Mouse (Mus musculus): Measurements from ENCODE around the gene Etl4. TPM values are rescaled to one million over a fixed set of nuclear protein-coding genes. Genes with fewer than 3 reads are reported as not detected.

The Etl4 gene
- 10 to 100 TPM; 59.9 to 60.0 TPM for total RNA-seq (2021)
- long read RNA-seq, partial matches to known transcripts, result 2 of 12 reads
- long read RNA-seq, other reads (novel, unspliced or antisense), result 10 of 12 reads

DNA sequence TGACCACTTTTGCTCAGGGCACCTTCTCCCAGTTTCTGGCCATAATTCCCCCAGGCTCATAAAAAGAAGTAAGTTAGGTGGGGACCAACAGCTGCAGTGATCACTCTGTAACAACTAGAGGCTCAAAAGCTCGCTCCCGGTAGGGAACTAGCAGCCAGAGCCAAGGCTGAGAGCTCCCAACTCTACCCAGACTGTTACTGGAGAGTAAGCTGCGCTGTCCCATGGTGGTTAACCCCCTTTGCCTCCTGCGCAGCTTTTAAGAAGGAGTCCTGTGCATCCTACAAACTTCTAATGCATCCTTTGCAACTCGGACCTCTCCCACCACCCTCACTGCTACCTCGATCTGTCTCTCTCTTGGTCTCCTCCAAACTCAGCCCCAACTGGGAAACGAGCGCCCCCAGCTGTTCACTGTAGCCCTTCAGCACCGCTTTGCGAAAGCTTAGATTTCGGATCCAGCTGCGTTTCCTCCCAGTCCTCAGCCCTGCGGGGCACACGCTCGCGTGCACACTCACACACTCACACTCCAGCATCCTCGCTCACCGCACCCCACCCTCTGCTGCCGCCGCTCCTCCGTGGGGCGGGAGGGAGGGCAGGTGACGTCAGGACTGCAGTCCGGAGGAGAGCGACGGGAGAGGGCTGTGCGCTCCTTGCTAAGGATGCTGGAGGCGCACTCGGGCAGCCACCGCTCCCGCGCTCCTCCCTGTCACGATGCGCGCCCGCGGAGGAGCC, at the start of gene Etl4:
Etl4 (plus strand) TSS at position 610 of the 729 bp plus-strand sequence.
- DNase-seq (ENCODE audit: low spot score in 2 of 2), result peak; percentile 77 to 81

- DNase-seq (ENCODE audit: low spot score in 2 of 2), result no peak
Measured at GRCm38 (mm10) chr2:19869167-19869566, 40.4 kb upstream of the Etl4 start.

DNA sequence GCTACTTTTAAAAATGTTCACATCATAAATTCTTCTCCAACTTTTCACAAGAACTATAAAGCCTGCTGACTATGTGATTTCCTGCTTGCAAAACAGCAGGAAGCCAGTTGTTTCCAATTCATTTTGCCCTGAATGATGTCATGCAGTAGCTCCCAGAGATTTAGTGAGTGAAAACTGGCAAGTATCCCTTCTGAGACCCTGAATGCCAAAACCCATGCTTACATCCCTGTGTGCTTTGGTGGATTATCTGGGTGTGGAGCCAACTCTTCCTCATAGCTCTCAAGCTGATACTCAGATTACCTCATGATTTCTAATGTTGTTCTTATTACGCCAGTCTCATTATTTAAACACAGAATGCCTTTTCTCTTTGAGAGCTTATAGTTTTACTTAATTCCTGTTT, 37.7 kb upstream of the Etl4 start:
- no peak for DNase-seq (ENCODE audit: low spot score in 2 of 2)

GRCm38 (mm10) chr2:19890875-19891274, 18.7 kb upstream of the Etl4 start:
- DNase-seq (ENCODE audit: low spot score in 2 of 2), result peak in 1 of 2 experiments; percentile 5

- DNase-seq (ENCODE audit: low spot score in 2 of 2), result no peak
Measured at GRCm38 (mm10) chr2:19909900-19910780, 560 bp downstream of the Etl4 start.

GRCm38 (mm10) chr2:19910781-19911175, 1.2 kb downstream of the Etl4 start:
- DNase-seq (ENCODE audit: low spot score in 2 of 2), result no peak

DNA sequence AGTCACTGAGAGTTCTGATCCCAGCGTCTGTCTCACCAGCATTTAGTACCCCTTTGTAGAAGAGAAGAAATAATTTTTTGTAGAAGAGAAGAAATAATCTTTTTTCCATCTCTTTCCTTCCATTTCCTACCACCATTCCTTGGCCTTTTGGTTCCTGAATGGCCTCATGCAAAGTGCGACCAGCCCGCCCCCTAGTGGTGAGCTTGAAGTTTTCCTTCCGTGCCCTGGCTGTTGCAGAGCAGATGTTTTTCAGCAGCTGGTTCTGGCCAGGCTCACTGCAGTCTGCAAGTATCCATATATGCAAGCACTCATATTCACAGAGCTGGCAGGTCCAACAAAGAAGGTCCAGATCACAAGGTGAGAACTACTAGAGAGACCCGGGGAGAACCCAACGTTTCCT, 9.6 kb downstream of the Etl4 start:
- DNase-seq (ENCODE audit: low spot score in 2 of 2), result peak; percentile 43 to 54

DNA sequence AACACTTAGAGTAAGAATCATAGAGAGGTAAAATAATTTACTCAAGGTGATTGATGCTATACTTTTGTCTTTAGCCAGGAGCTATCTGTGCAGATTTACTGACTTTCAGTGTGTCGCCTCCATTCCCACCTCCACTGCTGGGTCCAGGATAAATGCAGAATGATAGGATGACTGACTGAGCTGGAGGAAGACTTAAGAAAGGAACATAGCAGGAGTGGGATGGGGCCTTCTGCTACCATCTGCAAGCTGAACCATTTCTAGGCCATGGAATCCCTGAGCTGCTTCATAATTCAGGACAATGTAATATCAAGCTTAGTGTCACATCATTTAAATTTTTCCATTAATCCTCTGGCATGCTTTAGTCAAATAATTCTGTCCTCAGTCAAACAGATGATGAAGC, 20.4 kb downstream of the Etl4 start:
- no peak for DNase-seq (ENCODE audit: low spot score in 2 of 2)

- no peak for DNase-seq (ENCODE audit: low spot score in 2 of 2)
Measured at GRCm38 (mm10) chr2:19933836-19934235, 24.3 kb downstream of the Etl4 start.

DNA sequence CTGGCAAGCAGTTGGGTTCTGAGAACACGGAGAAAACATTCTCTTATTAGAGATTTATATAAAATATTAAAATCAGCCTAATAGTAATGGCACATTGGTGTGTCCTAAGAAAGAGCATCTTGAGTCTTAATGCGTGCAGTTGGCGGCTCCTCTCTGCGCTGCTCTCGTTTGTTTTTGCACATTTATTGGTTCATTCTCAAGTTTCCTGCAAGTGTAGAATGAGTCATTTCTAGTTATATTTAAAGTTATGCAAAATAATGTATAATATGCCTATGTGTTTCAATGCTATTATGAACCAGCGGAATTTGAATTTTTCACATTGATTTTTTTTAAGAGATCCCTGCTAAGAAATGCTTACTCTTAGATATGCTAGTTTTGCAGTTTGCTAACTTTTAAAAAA, 35.6 kb downstream of the Etl4 start:
- no peak for DNase-seq (ENCODE audit: low spot score in 2 of 2)

GRCm38 (mm10) chr2:19953028-19953427, 43.4 kb downstream of the Etl4 start:
- DNase-seq (ENCODE audit: low spot score in 2 of 2), result no peak

DNA sequence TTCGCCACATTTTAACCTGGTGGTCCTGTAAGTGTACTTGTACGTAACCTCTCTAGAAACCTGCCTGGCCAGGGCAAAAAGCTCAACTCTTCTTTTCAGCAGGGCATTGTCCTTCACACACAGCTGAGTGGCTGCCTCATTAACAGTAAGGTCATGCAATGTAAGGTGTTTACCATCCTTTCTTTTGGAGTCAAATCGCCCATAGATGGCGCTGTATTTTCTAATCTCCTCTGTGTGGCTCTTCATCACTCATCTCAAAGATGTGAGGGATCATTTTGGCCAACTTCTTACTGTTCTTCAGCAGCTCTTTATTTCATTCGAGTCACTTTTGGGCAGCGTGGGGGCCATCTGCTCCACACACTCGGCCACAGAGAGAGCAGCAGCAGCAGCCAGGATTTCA, 56.9 kb downstream of the Etl4 start:
- no peak for DNase-seq (ENCODE audit: low spot score in 2 of 2)

DNA sequence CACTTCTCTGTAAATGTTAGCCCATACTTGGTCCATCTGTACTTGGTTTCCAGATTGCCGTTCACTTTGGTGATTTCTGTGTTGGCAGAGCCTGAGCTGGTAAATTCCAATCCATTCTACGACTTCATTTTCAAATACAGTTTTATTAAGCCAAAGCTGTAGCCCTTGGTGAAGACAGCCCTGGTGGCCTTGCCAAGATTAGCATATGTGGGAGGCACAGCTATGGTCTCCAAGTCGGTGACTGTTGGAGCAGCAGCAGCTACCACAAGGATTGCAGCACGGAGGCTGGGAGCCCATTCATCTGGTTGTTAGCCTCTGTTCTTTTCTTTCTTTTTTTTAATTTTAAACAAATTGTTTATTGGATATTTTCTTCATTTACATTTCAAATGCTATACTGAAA, 128.1 kb downstream of the Etl4 start:
- no peak for DNase-seq (ENCODE audit: low spot score in 2 of 2)

DNA sequence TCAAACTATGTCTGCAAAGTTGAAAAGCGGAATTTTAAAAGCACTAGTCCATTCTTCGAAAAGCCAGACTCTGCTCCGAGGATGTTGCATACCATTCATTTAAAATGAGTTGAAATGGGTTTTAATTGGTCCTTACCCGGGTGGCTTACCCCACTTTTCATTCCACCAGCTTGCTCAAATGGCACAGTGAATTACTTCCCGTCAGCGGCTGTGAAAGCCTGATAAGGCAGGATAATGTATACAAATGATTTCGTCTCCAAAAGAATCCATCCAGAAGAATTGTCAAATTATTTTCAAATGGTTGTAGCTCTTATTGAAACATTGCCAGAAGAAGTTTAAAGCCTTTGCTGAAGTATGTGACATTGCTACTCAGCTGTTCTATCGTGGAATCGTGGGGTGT, 162.8 kb downstream of the Etl4 start:
- DNase-seq (ENCODE audit: low spot score in 2 of 2), result no peak

GRCm38 (mm10) chr2:20076118-20076796, 166.7 kb downstream of the Etl4 start:
- no peak for DNase-seq (ENCODE audit: low spot score in 2 of 2)

GRCm38 (mm10) chr2:20084781-20085180, 175.2 kb downstream of the Etl4 start:
- no peak for DNase-seq (ENCODE audit: low spot score in 2 of 2)

- no peak for DNase-seq (ENCODE audit: low spot score in 2 of 2)
Measured at GRCm38 (mm10) chr2:20105456-20105855, 195.9 kb downstream of the Etl4 start.

DNA sequence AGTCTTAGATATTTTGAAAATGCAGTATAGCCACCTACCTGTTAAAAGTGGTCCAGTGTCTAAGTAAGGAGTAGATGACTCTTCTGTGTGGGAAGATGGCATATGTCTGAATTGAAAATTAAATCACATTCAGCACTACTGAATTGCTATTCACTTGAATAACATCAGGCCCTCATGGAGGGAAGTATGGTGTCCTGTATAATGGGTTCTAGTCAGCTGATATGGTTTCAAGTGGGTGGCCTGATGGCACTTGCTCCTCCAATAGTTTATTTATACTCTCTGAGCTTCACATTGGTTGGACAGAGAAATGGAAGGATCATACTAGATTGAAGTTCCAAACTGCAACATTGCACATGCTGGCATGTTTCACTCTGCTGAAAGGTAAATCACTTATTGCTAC, 202.1 kb downstream of the Etl4 start:
- no peak for DNase-seq (ENCODE audit: low spot score in 2 of 2)

GRCm38 (mm10) chr2:20125914-20126313, 216.3 kb downstream of the Etl4 start:
- DNase-seq (ENCODE audit: low spot score in 2 of 2), result no peak

DNA sequence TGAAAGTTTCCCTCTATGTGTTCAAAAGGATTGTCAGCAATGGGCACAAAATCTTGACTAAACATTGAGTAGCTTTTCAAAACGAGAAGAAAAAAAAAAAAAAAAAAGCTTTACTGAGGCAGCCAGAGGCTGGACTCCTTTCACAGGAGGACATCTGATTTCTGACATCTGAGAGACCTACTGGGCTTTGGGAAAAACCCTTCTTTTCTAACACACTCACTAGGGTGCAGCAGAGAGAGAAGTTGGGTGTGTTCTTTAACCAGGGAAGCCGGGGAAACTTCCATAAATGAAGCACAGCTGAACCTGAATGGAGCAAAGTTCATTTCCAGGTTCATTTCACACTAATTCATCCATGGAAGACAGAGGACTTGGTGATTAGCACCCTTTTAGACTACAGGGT, 222.2 kb downstream of the Etl4 start:
- DNase-seq (ENCODE audit: low spot score in 2 of 2), result no peak

GRCm38 (mm10) chr2:20138426-20138825, 228.8 kb downstream of the Etl4 start:
- DNase-seq (ENCODE audit: low spot score in 2 of 2), result no peak

- DNase-seq (ENCODE audit: low spot score in 2 of 2), result no peak
Measured at GRCm38 (mm10) chr2:20145368-20145767, 235.8 kb downstream of the Etl4 start.

Data from layer of hippocampus, postnatal 10 days (tissue).